Mouse (Mus musculus) hindbrain, postnatal 0 days (tissue): ENCODE results near the gene Hoxb5. TPM values are rescaled to one million over a fixed set of nuclear protein-coding genes. Genes with fewer than 3 reads are reported as not detected.

Experiments used
- ATAC-seq: fragments of 200-750 bp; cut with Nextera tagmentation; 2 replicates; pipeline ENCODE4 v1.8.0; 2017; ENCODE audit warnings: mild to moderate bottlenecking, moderate TSS enrichment, moderate library complexity
- DNase-seq: peaks from one replicate; pipeline ENCODE4 v3.0.0-alpha.2; 2015; ENCODE audit warnings: low spot score
- H3K27ac ChIP-seq: fragments of 300-500 bp; sonication (generic); 2 replicates; pipeline ENCODE4 v1.5.1; 2014; ENCODE audit warnings: mild to moderate bottlenecking
- H3K27me3 ChIP-seq: fragments of 300-500 bp; sonication (generic); 2 replicates; pipeline ENCODE4 v1.6.1; 2014; ENCODE audit warnings: low read length, mixed read lengths; ENCODE audit not compliant: insufficient read depth
- H3K36me3 ChIP-seq: fragments of 300-500 bp; sonication (generic); 2 replicates; pipeline ENCODE4 v1.6.1; 2014; ENCODE audit warnings: low read length, mixed read lengths; ENCODE audit not compliant: insufficient read depth
- H3K4me1 ChIP-seq: fragments of 300-500 bp; sonication (generic); 2 replicates; pipeline ENCODE4 v1.6.1; 2014; ENCODE audit warnings: antibody characterized with exemption, low read length, mixed read lengths; ENCODE audit not compliant: insufficient read depth
- H3K4me2 ChIP-seq: fragments of 300-500 bp; sonication (generic); 2 replicates; pipeline ENCODE4 v1.6.1; 2014; ENCODE audit warnings: low read depth, mild to moderate bottlenecking, low read length, moderate library complexity, mixed read lengths
- H3K4me3 ChIP-seq: fragments of 300-500 bp; sonication (generic); 2 replicates; pipeline ENCODE4 v1.5.1; 2014; ENCODE audit warnings: low read length
- H3K9ac ChIP-seq: fragments of 300-500 bp; sonication (generic); replicated peaks from 2 replicates; pipeline ENCODE4 v1.6.1; 2014; ENCODE audit warnings: mild to moderate bottlenecking, low read length, moderate library complexity, mixed read lengths
- H3K9me3 ChIP-seq: fragments of 300-500 bp; sonication (generic); 2 replicates; pipeline ENCODE4 v1.6.1; 2016; ENCODE audit warnings: low read length, mixed read lengths
- CTCF ChIP-seq: IDR thresholded peaks from 2 replicates; pipeline ENCODE4 v1.5.1; 2016; ENCODE audit warnings: antibody characterized with exemption, control low read depth, low read depth
- WGBS: fragments of 180-500 bp; shearing (Covaris S2); extraction: QIAGEN DNeasy Blood & Tissue Kit; methylation state at CpG from one replicate; pipeline ENCODE4 v1.1.7; 2014; 5-methylcytosine and 5-hydroxymethylcytosine counted together
- polyA plus RNA-seq: library from polyadenylated mRNA; unstranded; fragments of >200 nt; fragmentation: Nextera tagmentation; extraction: Ambion mirVana; gene quantifications from 2 replicates; pipeline ENCODE4 v1.2.1, GENCODE M21; 2015
- total RNA-seq: library from RNA; depleted of rRNA; stranded (reverse); fragments of >200 nt; gene quantifications from 2 replicates; pipeline ENCODE4 v1.2.3, GENCODE M21; 2014

Hoxb5 gene
- total and polyA plus RNA-seq, 2 experiments from 2014 or later, result 24.3 to 113 TPM

DNA sequence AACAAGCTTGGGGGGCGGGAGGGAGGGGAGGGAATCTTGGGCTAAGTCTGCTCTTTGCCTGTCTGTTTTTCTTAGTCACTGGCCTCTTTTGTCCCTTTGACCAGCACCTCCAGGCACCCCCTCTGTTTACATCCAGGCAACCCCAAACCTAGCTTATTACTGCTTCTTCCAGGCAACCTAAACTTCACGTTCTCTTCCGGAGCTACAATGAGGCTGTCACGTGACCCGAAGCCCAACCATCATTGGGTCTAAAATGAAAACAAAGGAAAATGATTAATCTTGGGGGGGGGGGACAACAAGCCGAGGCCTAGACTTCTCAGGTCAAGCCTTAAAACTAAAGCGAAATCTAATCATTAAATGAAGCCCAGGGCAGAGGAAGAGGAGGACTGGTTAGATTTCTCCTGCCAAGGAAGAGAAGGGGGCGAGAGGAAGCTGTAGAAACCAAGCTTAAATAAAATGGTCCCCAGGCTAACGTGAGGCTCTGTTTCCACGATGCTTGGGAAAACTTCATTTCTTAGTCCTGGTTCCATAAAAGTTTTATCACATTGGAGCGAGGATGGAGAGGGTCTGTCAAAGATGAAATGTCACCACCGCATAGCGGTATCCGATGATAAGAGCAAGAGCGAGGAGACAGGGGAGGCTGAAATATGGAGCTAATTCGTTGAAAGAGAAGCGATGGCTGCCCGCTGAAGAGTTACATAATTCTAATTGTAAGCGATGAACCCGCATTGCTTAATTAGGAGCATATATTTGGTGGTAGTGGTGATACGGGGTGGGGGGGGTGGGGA lies 45.2 kb downstream of the Hoxb5 start:
- Histone ChIP-seq H3K4me3 (no peak overlapping the region), H3K9me3 (no peaks in the 10 kb centered on the region), H3K27ac (peak overlapping the region; percentile 91), H3K36me3 (no peaks in the 10 kb centered on the region), H3K4me2 (peak overlapping the region; percentile 24), H3K9ac (0 out of 2 replicates have a peak overlapping the region, but pooled peaks have one; percentile 28), H3K4me1 (0 out of 2 replicates have a peak, but pooled peaks cover 4% of the 10 kb centered on the region), H3K27me3 (peaks cover 67% of the 10 kb centered on the region)
- ATAC-seq (no peak), DNase-seq (peak; percentile 70)
- no peak for TF ChIP-seq CTCF
- WGBS, result 6% methylated on average over 21 of the region's 21 CpGs

DNA sequence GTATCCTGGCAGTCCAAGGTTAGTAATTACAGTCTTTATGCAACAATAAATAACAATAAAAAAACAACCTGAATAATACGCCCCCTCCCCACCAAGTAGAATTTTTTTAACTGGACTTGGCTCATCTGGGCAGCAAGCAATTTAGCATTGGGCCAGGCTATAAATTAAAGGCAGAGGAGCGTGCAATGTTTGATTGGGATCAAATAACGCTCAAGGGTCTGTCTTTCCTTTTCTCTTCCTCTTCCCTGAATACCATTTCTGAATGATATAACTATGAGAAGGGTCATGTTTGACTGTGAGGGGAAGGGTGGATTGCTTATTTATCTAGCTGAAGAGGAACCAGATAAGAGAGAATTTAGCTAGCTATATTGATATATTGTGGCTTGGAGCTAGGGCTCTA lies 45.9 kb downstream of the Hoxb5 start:
- TF ChIP-seq CTCF, result no peak
- no peak for DNase-seq
- H3K27ac ChIP-seq, result peak overlapping the region; percentile 91
- H3K4me1 ChIP-seq, result 0 out of 2 replicates have a peak, but pooled peaks cover 4% of the 10 kb centered on the region
- H3K4me3 ChIP-seq, result no peak overlapping the region
- ATAC-seq, result no peak
- peak overlapping the region; percentile 24 for H3K4me2 ChIP-seq
- no peaks in the 10 kb centered on the region for H3K9me3 ChIP-seq
- no peaks in the 10 kb centered on the region for H3K36me3 ChIP-seq
- peak overlapping the region; percentile 28; the same call in 1 of the 2 replicates for H3K9ac ChIP-seq
- H3K27me3 ChIP-seq, result peaks cover 62% of the 10 kb centered on the region
- WGBS, result 16% methylated on average over 3 of the region's 3 CpGs

DNA sequence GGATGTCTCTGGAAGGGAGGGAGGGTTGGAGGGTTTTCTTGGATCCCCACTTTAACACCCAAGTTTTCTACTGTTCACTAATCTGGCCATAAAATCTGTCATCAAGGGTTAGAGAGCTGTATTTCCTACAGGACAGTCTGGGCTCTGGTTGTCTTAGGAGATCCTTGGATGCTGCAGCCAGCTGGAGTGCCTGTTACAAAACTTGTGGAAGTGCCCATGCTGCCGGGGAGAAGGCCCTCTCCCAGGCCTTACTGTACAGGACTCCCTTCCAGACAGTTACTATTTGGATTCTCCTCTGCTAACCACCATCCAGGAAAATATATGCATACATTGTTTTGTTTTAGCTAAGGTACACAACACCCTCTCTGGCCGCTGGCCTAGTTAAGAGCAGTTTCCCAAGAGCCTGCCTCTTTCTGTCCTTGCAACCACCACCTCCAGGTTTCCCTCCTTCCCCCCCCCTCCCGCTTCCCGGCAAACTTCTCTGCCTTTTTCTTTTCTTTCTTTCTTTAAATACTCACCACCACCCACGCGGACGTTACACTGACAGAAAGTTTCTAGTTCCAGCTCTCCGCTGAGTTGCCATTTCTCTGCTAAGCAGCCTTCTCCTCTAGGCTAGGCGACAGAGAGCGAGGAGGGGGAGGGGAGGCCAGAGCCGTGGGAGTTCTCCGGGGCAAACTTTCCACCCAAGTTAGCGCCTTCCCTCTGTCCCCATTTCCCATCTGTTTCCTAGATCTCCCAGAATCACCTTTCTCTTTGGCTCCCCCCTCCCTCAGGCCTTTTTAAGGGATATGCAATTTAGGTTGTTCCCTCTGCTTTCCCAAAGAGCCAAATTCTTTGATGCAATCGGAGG lies 46.6 kb downstream of the Hoxb5 start:
- TF ChIP-seq CTCF, result no peak
- Histone ChIP-seq H3K9ac (0 out of 2 replicates have a peak overlapping the region, but pooled peaks have one; percentile 28), H3K4me2 (peak overlapping the region; percentile 24), H3K9me3 (no peaks in the 10 kb centered on the region), H3K4me1 (no peaks in the 10 kb centered on the region), H3K27ac (peak overlapping the region; percentile 91), H3K27me3 (peaks cover 61% of the 10 kb centered on the region), H3K4me3 (no peak overlapping the region), H3K36me3 (no peaks in the 10 kb centered on the region)
- 4% methylated on average over 14 of the region's 14 CpGs for WGBS
- DNase-seq, result peak; percentile 47
- no peak for ATAC-seq

DNA sequence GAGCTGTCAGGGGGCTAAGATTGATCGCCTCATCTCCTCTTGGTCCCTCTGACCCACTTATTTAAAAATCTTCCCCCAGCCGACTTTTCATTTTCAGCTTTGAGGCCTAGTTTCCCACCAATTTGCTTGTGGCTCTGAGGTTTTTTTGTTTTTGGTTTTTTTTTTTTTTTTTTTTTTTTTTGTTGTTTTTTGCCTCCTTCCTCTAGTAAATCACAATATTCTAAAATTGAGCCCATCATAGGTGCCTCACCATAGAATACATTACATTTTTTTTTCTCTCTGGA lies 47.1 kb downstream of the Hoxb5 start, which contains the start of gene Hoxb2:
Hoxb2 (plus strand) TSS at position 185 of the 284 bp plus-strand sequence.
- no peak for TF ChIP-seq CTCF
- peak within 1 kb of the TSS; percentile 50; the same call in 1 of the 2 replicates for H3K4me3 ChIP-seq

DNA sequence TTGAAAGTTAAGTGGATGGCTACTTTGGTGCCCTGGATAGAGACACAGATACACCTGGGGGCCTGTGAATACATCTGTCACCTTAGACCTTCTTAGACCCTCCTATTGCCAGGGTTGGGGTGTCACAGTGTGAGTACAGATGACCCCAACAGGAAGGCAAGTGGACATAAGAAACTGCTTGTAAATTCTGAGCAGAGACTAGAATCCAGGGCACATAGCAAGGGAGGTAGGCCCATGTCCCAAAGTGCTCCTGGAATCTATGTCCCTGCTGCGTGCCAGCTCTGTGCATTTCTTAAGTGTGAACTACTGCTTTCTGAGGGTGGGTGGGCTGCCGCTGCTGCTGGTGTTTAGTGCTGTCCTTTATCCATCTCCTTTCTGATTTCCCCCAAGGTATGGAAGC lies 47.7 kb downstream of the Hoxb5 start:
- no peaks in the 10 kb centered on the region for H3K9me3 ChIP-seq
- no peak for DNase-seq
- H3K4me3 ChIP-seq, result no peak overlapping the region
- no peaks in the 10 kb centered on the region for H3K36me3 ChIP-seq
- H3K27me3 ChIP-seq, result peaks cover 65% of the 10 kb centered on the region
- peak overlapping the region; percentile 59 for H3K4me2 ChIP-seq
- H3K9ac ChIP-seq, result peak overlapping the region; percentile 30; the same call in 1 of the 2 replicates
- WGBS, result 23% methylated on average over 2 of the region's 2 CpGs
- no peak for ATAC-seq
- no peak for TF ChIP-seq CTCF
- no peaks in the 10 kb centered on the region for H3K4me1 ChIP-seq
- H3K27ac ChIP-seq, result peak overlapping the region; percentile 91

More for the DNA sequence above, 47.1 kb downstream of the Hoxb5 start, which contains the start of gene Hoxb2:
- no peaks in the 10 kb centered on the region for H3K9me3 ChIP-seq
- ATAC-seq (no peak), DNase-seq (no peak)
- H3K27me3 ChIP-seq, result peaks cover 65% of the 10 kb centered on the region
- no peaks in the 10 kb centered on the region for H3K36me3 ChIP-seq
- peak within 1 kb of the TSS; percentile 30 for H3K9ac ChIP-seq
- no peaks in the 10 kb centered on the region for H3K4me1 ChIP-seq
- peak within 1 kb of the TSS; percentile 91 for H3K27ac ChIP-seq
- WGBS, result 9% methylated on average over 2 of the region's 2 CpGs
- H3K4me2 ChIP-seq, result peak within 1 kb of the TSS; percentile 59

DNA sequence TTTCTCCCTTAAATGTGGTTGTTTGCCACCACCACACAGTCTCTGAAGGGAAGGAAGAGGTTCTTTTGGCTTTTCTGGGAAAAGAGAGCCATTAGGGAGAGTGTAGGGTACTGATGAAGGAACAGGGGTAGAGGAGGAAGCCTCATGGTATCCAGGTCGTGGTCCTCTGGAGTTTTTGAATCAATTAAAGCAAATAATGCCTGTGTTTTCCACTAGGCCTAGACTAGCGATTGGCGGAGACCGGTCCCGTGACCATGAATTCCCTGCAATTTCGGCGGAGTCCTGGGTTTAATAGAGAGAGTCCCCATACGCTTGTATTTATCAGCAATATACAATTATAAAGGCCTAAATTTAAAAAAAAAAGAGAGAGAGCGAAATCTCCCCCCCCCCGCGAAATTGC lies 48.2 kb downstream of the Hoxb5 start:
- Histone ChIP-seq H3K27ac (peak overlapping the region; percentile 91), H3K4me3 (peak overlapping the region; percentile 50), H3K9ac (peak overlapping the region; percentile 75), H3K36me3 (no peaks in the 10 kb centered on the region), H3K9me3 (no peaks in the 10 kb centered on the region), H3K27me3 (peaks cover 65% of the 10 kb centered on the region), H3K4me1 (no peaks in the 10 kb centered on the region), H3K4me2 (peak overlapping the region; percentile 59)
- DNase-seq (peak; percentile 79), ATAC-seq (peak; percentile 55; the same call in 1 of the 2 replicates)
- no peak for TF ChIP-seq CTCF
- 3% methylated on average over 11 of the region's 11 CpGs for WGBS
